Mouse (Mus musculus) bone marrow, adult 2 months (tissue): ENCODE measurements around the gene Pcdh8.

Source experiments
- CTCF ChIP-seq: fragments of 200-500 bp; IDR thresholded peaks from 2 replicates; pipeline ENCODE4 v1.5.1; 2011; ENCODE audit warnings: low read length, control low read depth; ENCODE audit not compliant: control insufficient read depth, insufficient read depth
- POLR2A ChIP-seq: fragments of 200-500 bp; IDR thresholded peaks from 2 replicates; pipeline ENCODE4 v1.6.1; 2011; ENCODE audit warnings: low read depth, mild to moderate bottlenecking, control low read depth, low read length, borderline replicate concordance; ENCODE audit not compliant: control insufficient read depth

- no peak for TF ChIP-seq CTCF
- no peak for TF ChIP-seq POLR2A
Observed at GRCm38 (mm10) chr14:79754157-79754556, 17.0 kb downstream of the Pcdh8 start.
